Mouse (Mus musculus): ENCODE results near the gene Gart.
"Not testable (repeated sequence)": the region's sequence is repeated elsewhere in the genome, so short reads cannot be mapped to it uniquely, and the experiment has no call there.

Gene Gart

DNA sequence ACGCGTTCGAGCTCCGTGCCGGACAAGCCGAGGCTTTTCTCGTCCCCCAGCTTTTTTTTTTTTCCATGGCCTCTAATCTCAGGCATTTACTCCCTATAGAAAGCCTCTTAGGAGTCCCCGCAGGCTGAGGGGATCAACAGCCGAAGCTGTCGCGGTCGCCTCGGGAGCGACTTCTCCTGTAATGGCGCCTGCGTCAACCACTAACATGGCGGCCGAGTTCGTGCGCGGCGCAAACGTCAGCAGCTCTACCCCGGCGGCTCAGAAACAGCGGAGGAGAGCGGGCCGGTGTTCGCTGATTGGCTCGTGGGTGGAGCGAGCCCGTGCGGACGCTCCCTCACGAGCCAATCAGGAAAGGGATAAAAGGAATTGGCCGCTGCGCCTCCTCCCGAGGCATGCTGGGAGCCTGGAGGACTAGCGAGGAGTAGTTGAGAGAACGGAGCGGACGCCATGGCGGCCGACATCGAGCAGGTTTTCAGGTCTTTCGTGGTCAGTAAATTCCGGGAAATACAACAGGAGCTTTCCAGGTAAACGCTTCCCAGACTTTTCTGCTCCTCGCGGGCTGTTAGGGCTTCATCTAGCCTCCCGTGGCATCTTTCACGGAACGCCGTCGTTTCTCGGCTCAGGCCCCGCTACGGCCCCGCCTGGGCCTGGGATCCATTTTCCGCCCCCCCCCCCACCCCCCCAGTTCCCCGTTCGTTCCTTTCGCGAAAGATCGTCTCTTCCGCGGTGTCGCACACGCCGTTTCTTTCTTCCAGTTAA, 888 bp upstream of the Gart start, which contains the start of gene Son:
TSS of gene Son (plus strand) at position 46 of the 759 bp plus-strand sequence.
- DNase-seq = peak; percentile 96 to 99

DNA sequence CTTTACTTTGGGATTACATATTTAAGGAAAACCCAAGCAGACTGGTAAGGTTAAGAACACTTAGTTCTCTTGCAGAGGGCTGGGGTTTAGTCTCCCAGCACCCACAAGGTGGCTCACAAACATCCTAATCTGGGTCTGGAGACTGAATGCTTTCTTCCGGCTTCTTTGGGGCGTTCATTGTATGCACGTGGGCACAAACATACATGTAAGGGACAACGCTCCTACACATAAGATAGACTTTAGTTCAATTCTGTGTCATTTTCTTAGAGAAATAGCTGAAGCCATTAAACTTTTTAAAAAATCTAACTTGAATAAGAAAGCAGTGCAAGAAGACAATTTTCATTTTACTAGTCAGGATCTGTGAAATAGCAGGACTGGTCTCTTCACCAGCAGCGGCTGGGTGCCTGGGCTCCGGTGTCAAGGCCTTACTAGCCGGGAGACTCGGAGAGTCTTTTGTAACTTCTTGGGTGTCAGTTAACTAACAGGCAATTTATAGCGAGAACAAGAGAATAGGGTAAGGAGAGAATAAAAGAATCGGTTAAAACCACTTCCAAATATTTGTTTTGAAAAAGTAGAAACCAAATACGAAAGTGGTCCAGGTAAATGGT, 653 bp downstream of the Gart start:
- no peak for DNase-seq

DNA sequence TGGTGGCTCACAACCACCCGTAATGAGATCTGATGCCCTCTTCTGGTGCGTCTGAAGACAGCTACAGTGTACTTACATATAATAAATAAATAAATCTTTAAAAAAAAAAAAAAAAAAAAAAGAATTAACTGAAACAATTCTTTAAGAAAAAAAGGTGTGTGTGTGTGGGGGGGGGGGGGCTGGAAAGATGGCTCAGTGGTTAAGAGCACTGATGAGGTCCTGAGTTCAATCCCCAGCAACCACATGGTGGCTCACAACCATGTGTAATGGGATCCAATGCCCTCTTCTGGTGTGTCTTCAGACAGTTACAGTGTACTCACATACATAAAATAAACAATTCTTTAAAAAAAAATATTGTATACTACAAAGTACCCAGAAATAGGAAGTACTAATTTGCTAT, 1.3 kb downstream of the Gart start:
- DNase-seq = not testable (repeated sequence)

DNA sequence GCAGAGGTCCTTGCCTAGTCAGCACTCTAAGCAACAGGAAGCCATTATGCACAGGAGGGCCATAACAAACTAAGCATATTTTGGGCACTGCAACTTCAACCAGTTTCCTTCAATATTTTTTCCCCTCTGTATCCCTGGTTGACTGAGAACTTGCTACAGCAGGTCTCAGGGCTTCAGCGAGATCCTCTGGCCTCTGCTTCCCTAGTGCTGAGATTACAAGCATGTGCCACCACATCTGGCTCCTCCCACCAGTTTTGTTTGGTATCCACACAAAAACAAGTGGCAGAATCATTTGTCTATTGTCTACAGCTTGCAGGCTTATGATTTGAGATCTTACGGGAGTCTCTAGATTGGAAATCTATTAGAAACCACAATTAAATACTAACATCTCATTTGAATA, 1.9 kb downstream of the Gart start:
- DNase-seq = no peak

DNA sequence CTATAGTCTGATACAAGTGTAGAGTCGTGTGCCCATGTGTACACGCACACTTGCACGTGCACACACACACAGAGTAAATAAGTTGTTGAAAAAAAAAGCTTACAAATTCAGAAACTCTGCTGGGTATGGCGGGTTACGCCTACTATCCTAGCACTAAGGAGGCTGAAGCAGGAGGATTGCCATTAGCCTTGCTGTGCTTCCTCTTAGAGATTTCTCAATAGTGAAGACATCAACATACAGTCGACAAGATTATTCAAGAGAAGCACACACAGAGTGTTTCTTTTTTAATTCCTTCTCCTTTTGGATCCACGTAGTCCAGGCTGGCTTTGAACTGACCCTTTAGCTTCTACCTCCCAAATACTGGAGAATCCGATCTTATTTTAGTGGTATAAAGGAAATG, 6.6 kb downstream of the Gart start:
- DNase-seq = no peak

DNA sequence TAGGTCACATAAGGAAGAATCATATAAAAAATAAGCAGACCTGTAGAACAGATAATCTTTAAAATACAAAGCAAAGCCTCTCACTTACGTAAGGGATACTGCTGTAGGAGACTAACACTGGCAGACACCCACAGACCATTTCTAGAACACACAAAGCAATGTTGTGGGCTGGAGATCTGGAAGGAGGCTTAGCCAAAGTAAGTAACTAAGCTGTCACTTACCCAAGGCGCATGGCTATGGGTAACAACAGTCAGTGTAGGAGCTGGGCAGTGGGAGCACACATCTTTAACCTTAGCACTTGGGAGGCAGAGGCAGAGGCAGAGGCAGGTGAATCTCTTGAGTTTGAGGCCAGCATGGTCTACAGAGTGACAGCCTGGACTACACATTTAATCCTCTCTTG, 7.1 kb downstream of the Gart start:
- DNase-seq = no peak

DNA sequence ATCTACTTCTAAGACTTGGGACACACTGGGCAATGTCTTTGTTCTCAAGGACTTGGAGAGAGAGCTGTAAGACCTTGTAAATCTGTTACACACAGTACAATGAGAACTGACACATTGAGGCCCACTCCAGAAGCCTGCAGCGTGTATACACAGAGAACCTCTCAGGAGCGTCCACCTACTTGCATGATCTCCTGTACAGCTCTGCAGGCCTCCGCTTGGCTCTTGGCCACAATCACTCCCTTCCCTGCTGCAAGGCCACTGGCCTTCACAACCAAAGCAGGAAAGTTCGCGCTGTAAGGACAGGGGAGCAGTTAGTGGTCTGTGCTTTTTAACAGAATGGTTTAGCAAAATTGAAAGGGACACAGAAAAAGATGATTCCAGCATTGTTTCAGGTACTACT, 7.6 kb downstream of the Gart start:
- no peak for DNase-seq

DNA sequence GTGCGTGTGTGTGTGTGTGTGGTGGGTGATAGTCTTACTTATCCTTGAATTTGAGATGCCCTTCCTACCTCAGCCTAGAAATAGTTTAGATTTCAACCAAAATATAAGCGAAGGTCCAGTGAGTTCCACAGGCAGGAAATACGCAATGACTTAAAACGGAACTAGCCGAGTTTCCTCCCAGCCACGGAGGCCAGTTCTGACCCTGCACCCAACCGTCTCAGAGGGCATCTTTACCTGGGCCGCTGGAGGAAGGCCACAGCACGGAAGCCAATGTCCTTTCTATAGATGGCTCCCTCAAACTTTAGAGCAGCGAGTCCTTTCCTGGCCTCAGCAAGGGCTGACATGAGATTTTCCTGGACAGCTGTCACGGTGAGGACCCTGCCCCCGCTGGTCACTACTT, 13.1 kb downstream of the Gart start:
- no peak for DNase-seq

DNA sequence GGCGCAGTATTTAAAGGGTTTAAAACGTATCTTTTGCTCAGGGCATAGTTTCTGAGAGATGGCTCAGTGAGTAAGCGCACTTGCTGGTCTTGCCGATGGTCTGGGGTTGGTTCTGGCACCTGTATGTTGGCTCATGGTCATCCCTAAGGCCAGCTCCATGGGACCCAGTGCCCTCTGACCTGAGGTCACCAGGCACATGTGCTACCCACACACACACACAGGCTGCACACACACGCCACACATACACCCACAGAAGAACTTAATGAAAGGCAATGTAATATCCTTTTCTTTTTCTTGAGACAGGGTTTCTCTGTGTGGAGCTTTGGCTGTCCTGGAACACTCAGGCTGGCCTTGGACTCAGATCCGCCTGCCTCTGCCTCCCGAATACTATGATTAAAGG, 13.8 kb downstream of the Gart start:
- DNase-seq = no peak

DNA sequence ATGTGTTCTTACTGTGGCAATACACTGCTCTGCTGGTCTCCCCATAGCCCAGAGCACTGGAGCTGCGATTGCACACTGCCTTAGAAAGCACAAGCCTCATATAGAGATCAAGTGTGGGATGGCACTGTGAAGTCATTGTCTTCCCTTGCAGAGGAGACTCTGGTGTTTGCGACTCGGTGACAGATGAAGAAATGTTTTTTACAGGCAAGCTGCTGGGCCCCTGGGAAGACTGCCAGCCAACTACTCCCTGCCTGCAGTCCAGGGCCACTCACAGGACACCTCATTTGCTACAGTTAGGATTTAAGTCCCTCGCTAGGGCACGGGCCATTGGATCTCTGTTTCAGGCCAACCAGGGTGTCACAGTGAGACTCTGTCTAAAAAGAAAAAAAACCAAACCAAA, 14.3 kb downstream of the Gart start:
- no peak for DNase-seq

DNA sequence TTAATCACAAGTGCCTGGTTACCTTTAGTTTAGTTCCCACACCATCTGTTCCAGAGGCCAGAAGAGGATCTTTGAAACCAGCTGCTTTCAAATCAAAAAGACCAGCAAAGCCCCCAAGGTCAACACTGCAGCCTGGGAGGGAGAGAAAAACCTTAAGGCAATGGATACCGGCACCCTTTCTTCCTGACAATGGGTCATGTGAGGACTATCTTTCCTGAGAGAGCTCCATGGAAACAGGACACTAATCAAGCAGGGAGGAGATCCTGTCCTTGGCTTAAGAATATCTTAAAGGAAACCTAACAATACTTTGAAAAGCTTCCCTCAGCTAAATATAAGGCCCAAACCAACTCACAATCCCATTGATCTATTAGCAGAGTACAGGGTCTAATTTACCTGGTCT, 16.2 kb downstream of the Gart start:
- DNase-seq = no peak

DNA sequence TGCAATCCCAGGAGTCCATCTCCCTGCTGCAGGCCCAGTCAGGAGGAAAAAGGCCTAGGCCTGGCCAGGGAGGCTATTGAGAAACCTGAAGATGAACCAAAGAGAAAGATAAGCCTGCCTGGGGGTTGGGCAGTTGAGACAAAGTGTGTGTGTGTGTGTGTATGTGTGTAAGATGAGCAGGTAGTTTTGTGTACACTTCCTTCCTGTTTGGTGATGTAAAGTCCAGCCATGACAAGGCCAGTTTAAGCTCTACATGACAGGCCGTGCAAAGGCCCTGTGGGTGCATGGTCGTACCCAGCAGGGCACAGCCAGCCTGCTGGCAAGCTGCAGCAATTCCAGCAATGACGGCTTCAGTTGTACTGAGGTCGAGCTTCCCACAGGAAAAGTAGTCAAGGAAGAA, 17.0 kb downstream of the Gart start:
- DNase-seq = no peak

DNA sequence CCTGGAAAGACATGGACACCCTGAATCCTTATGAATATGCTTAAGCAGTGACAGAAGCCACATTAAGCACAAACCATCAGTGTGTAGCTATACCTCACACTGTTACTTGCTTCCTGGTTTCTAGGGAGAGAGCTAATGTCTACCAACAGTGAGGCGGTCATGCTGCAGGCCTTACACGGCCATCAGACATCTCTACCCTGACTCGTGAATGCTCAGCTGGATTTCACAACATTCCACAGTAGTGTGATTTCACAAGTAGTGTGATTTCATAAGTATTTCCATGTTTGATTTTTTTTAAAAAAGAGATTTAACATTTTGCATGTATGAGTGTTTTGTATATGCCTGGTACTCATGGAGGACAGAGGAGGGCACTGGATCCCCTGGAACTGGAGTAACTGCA, 18.1 kb downstream of the Gart start:
- no peak for DNase-seq

DNA sequence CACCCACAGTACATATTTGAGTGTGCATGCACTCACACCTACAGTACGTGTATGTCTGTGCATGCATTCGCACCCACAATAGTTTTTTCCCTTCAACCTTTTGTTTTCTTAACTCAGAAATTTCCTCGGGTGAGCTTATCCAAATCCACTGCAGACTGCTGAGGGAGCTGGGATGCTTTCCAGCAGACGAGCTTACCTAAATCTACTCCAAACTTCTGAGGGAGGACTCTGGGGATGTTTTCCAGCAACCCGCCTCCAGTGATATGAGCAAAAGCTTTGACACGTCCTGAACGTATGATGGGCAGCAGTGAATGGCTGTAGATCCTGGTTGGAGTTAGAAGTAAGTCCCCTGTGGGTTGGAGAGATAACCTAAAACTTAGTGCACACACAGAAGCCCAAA, 18.9 kb downstream of the Gart start:
- no peak for DNase-seq

DNA sequence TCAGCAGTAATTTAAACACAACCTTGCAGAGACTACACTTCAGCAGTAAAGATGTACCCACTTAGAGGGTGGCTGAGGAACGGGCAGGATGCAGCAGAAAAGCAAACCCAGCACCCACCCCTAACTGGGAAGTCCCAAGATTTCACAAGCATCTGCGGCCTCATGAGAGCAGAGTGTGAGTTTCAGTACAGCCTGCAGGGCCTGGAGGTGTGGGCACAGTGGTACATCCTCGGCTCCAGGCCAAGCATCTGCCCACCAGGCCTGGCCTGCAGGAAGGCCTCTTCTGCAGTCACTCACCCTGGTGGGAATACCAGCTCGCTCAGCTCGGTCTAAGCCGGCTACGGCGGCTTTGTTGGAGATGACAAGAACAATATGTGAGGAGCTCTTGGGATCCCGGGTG, 23.7 kb downstream of the Gart start:
- no peak for DNase-seq

DNA sequence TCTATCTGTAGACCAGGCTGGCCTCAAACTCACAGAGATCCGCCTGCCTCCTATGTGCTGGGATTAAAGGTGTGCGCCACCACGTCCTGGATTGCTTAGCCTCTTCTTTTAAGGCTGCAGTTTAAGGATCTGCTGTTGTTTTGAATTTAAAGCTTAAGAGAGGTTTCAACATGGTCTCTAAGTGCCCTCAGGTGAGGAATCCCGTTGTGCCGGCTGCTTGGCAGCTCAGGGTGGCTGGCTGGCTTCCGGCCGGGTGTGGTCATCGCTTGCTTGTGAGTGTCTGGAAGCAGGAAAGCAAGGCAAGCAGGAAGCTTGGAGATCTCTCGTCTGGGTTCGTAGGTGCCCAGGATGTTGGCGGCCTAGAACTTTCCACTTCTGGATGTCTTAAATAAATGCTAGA, 25.8 kb downstream of the Gart start:
- no peak for DNase-seq

DNA sequence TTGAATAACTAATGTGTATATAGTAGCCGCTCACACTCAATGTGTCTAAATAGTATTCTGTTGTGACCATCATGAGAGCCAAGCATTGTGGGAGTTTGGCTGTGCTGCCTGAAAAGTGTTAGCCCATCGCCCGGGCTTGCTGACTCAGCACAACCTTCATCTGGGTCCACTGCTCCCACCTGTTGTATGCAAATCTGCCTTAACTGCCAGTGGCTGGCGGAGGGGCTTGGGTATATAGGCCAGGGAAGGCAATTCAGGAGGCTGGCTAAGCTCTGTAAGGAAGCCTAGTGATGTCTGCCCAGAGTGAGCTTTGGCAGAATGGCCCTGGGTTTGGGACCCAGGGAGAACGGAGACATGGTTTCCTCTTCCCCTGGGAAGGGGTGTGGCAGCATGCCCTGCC, 26.6 kb downstream of the Gart start:
- DNase-seq = peak in 1 of 2 experiments; percentile 8

DNA sequence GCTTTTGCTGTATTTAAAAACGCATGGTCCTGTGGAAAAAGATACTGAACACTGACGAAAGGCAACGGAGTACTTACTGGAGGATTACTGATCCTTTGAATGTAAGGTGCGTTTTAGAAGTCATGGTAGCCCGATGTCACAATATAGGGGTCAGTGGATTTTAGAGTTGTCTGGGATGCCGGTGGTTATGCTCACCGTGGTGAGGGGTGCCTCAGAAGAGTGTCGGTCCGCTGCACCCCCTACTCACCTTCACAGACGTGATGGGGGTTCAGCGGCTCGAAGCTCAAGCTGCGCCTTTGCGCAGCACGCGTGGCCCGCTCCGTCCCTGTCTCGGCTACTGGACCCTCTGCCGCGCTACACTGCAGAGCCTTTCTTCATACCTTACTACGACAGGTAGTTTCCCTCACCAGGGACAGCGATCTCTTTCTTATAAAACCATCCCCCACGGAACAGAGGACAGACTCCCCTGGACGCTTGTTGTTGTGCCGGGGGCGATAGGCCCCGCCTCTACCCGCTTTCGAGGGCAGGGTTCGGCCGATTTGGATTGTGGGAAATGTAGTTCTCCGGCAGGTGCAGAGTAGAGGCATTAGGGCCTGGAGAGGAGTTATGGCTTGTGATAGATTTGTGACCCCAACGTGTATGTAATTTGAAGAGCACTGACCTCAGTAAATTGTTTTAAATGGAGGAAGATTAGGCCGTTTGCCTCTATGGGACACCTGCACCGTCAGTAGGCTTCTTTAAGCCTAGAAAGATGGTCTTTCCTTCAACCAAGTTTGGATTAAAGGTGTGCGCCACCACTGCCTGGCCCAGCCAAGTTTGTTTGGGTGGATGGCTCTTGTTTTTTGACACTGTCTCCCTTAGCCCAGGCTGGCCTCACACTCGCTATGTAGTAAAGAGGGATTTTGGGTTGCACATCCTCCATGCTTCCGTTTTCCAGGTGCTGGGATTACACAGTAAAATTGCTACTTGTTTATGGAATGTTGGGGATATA, 27.9 kb downstream of the Gart start, which contains the start of gene Dnajc28:
TSS of gene Dnajc28 (minus strand) at position 516 of the 991 bp plus-strand sequence.
- DNase-seq = peak; percentile 87 to 91

DNA sequence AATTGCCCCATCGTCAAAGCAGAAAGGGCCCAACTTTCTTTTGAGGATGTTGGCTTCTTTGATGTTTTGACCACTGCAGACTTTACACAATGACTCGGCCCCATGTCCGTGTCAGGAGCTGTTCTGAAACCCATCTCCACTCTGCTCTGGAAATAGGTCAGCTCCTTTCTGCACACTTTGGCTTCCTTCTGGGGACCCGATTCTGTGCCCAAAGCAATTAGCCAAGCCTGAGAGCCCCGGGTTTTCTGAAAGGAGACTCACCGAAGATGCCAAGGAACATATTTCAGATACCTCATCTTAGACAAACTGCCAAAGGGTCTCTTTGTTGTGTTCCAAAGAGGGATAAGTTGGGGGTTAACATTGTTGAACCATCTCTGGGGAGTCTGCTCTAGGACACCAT, 32.2 kb downstream of the Gart start:
- DNase-seq = no peak

DNA sequence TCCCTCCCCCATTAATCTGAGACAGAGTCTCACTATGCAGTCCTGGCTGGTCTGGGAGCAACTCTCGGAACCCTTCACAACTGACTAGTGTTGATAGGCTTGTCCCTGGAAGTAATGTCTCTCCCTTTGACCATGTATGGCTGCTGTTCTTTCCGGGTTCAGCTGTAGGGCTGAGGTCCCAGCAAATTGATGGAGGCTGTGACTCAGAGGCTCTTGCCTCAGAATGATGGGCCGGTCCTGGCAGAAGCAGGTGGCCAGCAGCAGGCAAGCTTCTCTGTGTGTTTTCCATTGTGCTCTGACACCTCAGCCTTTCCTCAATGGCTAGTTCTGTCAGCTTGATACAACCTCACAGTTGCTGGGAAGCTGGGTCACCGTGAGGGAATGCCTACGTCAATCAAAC, 34.2 kb downstream of the Gart start:
- DNase-seq = no peak

DNA sequence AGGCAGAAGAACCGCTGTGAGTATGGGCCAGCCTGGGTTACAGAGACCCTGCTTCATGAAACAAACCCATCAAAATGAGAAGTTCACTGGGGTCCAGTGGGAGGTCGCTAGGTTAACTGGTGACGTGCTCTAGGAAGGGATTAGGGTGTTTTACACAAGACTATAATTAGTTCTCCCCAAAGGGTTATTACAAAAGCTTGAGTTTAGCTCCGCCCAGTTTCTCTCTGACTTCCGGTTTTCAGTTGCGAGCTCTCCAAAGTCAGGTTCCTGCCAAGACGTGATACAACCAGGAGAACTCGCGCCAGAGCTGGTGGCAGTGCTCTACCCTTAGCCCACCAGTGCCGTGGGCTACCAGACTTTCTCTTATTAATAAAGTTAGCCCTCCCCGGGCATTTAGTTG, 35.5 kb downstream of the Gart start:
- no peak for DNase-seq

DNA sequence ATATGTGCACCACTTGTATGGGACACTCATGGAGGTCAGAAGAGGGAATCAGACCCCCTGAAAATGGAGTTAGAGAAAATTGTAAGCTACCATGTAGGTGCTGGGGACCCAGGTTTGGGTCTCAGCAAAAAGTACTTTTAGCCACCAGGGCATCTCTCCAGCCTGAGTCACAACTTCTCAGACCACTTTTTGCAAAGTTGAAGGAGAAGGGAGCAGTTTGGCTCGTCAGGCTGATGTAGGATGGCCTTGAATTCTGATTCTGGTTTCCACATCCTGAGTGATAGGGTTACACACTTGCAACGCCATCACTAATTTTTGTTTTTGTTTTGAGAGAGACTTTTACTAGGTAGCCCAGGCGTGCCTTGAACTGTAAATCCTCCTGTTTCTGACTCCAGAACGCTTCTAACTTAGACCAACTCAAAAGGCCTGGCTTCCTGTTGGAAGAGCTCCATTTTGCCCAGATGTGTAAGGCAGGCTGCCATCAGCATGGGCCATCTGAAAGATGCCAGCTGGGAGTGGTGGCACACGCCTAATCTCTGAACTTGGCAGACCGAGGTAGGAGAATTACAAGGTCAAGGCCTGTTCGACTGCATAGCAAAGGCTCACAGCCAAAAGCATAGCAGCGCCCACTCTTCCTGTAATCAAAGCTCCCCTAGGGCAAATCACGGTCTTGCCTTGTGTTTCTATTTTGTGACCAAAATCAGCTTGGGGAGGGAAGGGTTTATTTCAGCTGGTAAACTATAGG, 37.1 kb downstream of the Gart start:
- DNase-seq = peak; percentile 55 to 64

DNA sequence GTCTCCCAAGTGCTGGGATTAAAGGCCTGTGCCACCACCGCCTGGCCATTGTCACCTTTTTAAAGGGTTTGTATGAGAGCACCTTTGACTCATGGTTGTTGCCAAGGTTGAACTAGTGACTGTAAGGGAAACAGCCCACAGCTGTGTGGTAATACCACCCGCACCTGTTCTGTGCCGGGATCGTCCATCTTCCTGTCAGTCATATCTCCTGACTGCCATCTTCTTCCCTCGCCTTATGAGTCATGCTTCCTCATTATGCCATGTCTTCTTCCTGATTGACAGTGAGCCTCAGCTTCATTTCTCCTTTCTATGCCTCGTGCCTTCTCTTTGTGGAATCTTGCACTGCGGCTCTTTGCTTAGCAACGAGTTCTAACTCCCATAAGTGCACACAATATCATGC, 39.8 kb downstream of the Gart start:
- no peak for DNase-seq

Data from kidney, postnatal 25 days (tissue).